Mouse (Mus musculus) retina, postnatal 7 days (tissue): ENCODE data around the gene Cby1.

Source experiments
- DNase-seq: peaks from one replicate; pipeline ENCODE4 v3.0.0-alpha.2; 2012; ENCODE audit warnings: low read depth, low spot score

Cby1 gene

DNA sequence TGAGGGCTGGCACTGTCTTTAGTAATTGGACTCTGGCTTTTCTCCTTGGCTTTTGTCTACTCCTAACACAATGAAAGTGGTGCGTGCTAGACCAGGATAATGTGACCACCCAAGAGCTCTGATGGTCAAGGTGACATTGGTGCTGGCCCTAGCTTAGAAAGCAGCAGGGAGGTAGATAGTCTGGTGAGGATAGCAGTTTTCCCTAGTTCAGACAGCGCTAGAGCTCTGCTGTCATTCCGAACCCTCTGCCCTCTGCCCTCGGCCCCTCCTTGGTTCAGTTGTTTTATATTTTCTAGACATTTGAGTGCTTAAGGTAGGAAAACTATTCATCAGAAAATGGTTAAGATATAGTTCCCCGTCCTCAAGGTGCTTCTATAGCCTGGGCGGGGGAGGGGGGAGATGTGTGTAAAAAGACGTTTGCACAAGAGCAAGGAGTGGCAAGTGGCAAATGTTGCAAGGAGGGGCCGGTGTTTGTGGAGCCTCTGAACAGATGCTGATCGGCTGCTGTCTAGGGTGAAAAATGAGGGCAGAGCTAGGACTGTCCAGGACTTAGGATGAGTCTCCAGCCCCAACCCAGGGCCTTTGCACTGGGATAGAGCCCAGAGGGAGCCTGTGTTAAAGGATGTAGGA lies 38.7 kb downstream of the Cby1 start:
- no peak for DNase-seq

DNA sequence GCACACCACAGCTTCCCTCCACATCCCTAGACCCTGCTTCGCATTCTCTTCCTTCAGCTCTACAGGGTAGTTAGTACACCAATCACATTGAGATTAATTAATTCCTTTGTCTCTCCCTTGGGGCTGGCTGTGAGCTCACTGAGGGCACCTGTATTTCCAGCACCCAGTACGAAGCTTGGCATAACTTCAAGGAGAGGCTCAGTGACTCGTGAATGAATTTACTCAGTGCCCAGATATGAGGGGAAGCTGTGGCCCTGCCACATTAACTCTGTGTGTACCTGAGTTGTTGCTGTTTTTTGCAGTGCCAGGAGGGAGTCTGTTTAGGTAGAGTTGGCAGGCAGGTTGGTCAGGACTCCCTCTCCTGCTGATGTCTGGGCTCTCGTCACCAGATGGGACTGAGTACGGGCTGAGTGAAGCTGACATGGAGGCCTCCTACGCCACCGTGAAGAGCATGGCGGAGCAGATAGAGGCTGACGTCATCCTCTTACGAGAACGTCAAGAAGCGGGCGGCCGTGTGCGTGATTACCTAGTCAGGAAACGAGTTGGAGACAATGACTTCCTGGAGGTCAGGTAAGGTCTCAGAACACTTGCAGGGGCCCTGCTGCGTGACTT lies 47.7 kb downstream of the Cby1 start:
- no peak for DNase-seq

DNA sequence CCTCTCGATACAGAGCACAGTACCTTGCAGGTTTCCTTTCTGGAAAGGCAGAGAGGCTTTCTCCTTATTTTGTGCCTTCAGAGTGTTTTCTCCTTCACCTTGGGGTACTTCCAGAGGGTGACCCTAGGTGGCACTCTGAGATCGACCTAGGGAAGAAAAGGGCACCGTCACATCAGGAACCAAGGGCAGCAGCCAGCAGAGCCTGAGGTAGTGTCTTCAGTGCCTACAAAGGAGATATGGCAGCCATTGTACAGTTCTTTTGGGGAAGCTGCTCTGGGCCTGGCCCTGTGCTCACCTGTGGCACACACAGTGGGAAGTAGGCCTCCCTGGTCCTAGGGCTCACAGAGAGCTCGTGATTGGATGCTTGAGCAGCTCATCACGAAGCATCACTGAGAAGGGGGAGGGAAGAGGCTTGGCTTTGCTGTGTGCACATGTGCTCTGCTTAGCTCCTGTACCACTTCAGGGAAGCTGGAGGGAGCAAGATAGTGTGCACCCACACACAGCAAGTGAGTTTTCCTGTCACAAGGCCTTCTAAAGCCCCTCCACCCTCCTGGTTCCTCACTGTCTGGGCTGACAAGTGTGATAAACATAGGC lies 49.3 kb downstream of the Cby1 start:
- DNase-seq, result no peak

DNA sequence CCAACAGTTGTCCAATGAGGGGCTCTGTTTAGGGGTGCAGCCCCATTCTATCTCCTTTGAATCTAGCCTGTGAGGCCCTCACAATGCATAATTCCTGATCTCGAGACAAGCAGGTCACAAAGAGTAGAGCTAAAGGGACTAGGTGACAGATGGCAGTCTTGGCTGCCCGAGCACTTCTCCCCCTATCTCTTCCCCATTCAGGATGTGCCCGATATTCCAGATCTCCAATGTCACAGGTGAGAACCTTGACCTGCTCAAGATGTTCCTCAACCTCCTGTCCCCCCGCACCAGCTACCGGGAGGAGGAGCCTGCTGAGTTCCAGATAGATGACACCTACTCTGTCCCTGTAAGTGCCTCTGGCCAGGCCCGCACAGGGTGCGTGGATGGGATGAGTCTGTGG lies 56.6 kb downstream of the Cby1 start:
- DNase-seq, result no peak

DNA sequence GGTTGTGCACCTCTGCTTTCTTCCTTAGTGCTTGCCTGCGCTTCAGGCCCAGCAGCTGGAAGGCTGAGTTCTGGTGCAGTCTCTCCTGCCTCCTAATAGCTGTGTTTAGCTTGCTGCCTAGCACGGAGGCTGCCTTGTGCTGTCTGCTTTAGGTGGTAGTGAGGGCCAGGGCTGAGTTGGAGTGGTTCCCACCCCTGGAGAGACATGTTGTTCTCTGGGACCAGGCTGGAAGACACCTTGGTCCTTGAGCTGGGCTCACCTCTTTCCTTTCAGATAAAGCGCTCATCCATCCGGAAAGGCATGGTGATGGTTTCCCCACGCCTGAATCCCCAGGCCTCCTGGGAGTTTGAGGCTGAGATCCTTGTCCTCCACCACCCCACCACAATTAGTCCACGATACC lies 57.7 kb downstream of the Cby1 start:
- DNase-seq, result no peak
